Mouse (Mus musculus) CH12.LX (cell line): ENCODE results near the gene Ttc30b.

Source experiments
- BHLHE40 ChIP-seq: IDR thresholded peaks from 2 replicates; pipeline ENCODE4 v1.6.1; 2011; ENCODE audit warnings: mild to moderate bottlenecking, low read depth, low read length, improper control_type of control experiment
- CTCF ChIP-seq, 2 experiments: IDR thresholded peaks in 1 of 2; conservative IDR thresholded peaks in 1 of 2; 2 replicates each; pipeline ENCODE4 v1.5.1; 2011 to 2012; ENCODE audit warnings: low read depth in 2 of 2, low read length in 2 of 2, improper control_type of control experiment in 1 of 2, inconsistent platforms in 1 of 2, mild to moderate bottlenecking in 1 of 2, moderate library complexity in 1 of 2
- ELF1 ChIP-seq: IDR thresholded peaks from 2 replicates; pipeline ENCODE4 v1.6.1; 2014; ENCODE audit warnings: low read depth, mild to moderate bottlenecking, inconsistent platforms, low read length, improper control_type of control experiment
- EP300 ChIP-seq: IDR thresholded peaks from 2 replicates; pipeline ENCODE4 v1.6.1; 2011; ENCODE audit warnings: low read length, improper control_type of control experiment
- HCFC1 ChIP-seq: IDR thresholded peaks from 2 replicates; pipeline ENCODE4 v1.6.1; 2012; ENCODE audit warnings: low read depth, mild to moderate bottlenecking, inconsistent platforms, low read length, improper control_type of control experiment
- JUN ChIP-seq: IDR thresholded peaks from 2 replicates; pipeline ENCODE4 v1.6.1; 2011; ENCODE audit warnings: low read depth, mild to moderate bottlenecking, low read length, improper control_type of control experiment, moderate library complexity; ENCODE audit not compliant: insufficient read depth
- KAT2A ChIP-seq: IDR thresholded peaks from 2 replicates; pipeline ENCODE4 v1.6.1; 2012; ENCODE audit warnings: low read length, improper control_type of control experiment, inconsistent platforms; ENCODE audit not compliant: insufficient replicate concordance
- MAFK ChIP-seq: IDR thresholded peaks from 2 replicates; pipeline ENCODE4 v1.6.1; 2011; ENCODE audit warnings: low read length, improper control_type of control experiment; ENCODE audit not compliant: insufficient replicate concordance
- MEF2A ChIP-seq: IDR thresholded peaks from 2 replicates; pipeline ENCODE4 v1.6.1; 2014; ENCODE audit warnings: low read depth, mild to moderate bottlenecking, inconsistent platforms, low read length, improper control_type of control experiment, borderline replicate concordance
- MXI1 ChIP-seq: IDR thresholded peaks from 2 replicates; pipeline ENCODE4 v1.6.1; 2011; ENCODE audit warnings: mild to moderate bottlenecking, low read depth, low read length, improper control_type of control experiment
- POLR2A ChIP-seq: IDR thresholded peaks from 2 replicates; pipeline ENCODE4 v1.6.1; 2011; ENCODE audit warnings: low read depth, mild to moderate bottlenecking, improper control_type of control experiment, low read length
- USF1 ChIP-seq: IDR thresholded peaks from 2 replicates; pipeline ENCODE4 v1.6.1; 2014; ENCODE audit warnings: low read depth, mild to moderate bottlenecking, inconsistent platforms, low read length, improper control_type of control experiment
- ZC3H11A ChIP-seq: IDR thresholded peaks from 2 replicates; pipeline ENCODE4 v1.6.1; 2012; ENCODE audit warnings: low read depth, mild to moderate bottlenecking, inconsistent platforms, low read length, improper control_type of control experiment
- ZMIZ1 ChIP-seq: IDR thresholded peaks from 2 replicates; pipeline ENCODE4 v1.6.1; 2012; ENCODE audit warnings: low read depth, mild to moderate bottlenecking, inconsistent platforms, low read length, improper control_type of control experiment

- no peak for TF ChIP-seq KAT2A
- no peak for TF ChIP-seq CTCF (conservative IDR thresholded peaks at IDR 0.05 in 1 of 2, IDR thresholded peaks at IDR 0.05 in 1 of 2; ENCODE audit: low read depth in 2 of 2, low read length in 2 of 2)
- no peak for TF ChIP-seq ZMIZ1
- no peak for TF ChIP-seq ZC3H11A
- TF ChIP-seq MEF2A: no peak
- TF ChIP-seq BHLHE40: no peak
- no peak for TF ChIP-seq USF1
- TF ChIP-seq JUN: no peak
- TF ChIP-seq EP300: no peak
- no peak for TF ChIP-seq POLR2A
- TF ChIP-seq MAFK: no peak
- TF ChIP-seq HCFC1: no peak
- TF ChIP-seq MXI1: no peak
- no peak for TF ChIP-seq ELF1
Measured at GRCm38 (mm10) chr2:75953320-75953719, 14.9 kb upstream of the Ttc30b start.
